30 mouse cellular contexts compared by ENCODE assay signal in genomic region chr1:191313926-191314325, GRCm38 (mm10). TPM values are rescaled to one million over a fixed set of nuclear protein-coding genes. Genes with fewer than 3 reads are reported as not detected.
DNase-seq lines count a peak whose midpoint lies in the region; ATAC-seq and TF ChIP-seq lines count a peak whose summit lies in the region.
"Had no signal": no experiment of that assay in that cellular context is flagged by ENCODE, and none has a peak within 500 bp of the region (broad histone marks: within the 10 kb centered on the region; RNA-seq: fewer than 3 reads in every experiment).

No protein-coding gene starts in this region.

- no peaks in the 10 kb centered on the region for H3K36me3 ChIP-seq in C2C12 (ENCODE audit: control insufficient read depth, insufficient read depth)
- H3K36me3 ChIP-seq: midbrain, embryonic 13.5 days; neural tube, embryonic 15.5 days had no signal

- DNase-seq in gastrocnemius, adult 2 months = no peak
- no peak for DNase-seq in gastrocnemius, postnatal 4 days (ENCODE audit: low spot score in 2 of 2)
- peak; percentile 25 for DNase-seq in 3134 (ENCODE audit: extremely low read depth, insufficient read length, low spot score)
- no peak for DNase-seq in kidney, adult 8-10 months
- DNase-seq in left cerebral cortex, adult 9 months (ENCODE audit: low spot score in 2 of 2) = no peak
- DNase-seq in cerebellum, postnatal 25 days = no peak
- DNase-seq: adrenal gland, adult 8-10 months; cerebellum, adult 8-10 months; gastrocnemius, postnatal 14 days; heart, postnatal 36 days; kidney, postnatal 14 days; layer of hippocampus, adult 9-11 months; liver; lung, embryonic 14.5 days; retina, postnatal 1 day; right cerebral cortex, postnatal 25 days; spleen, adult 18-20 months; thymus, adult 18-20 months; thymus, postnatal 25 days had no signal

- H3K27ac ChIP-seq in gastrocnemius, adult 2 months = peak overlapping the region; percentile 12; the same call in 1 of the 2 replicates
- H3K27ac ChIP-seq: hindbrain, embryonic 12.5 days; hindbrain, postnatal 0 days; liver, embryonic 14.5 days; midbrain, embryonic 13.5 days; neural tube, embryonic 15.5 days; stomach, postnatal 0 days had no signal

- no peaks in the 10 kb centered on the region for H3K79me3 ChIP-seq in C2C12 (ENCODE audit: low read depth)

- no peak overlapping the region for H3K4me3 ChIP-seq in gastrocnemius, adult 2 months
- H3K4me3 ChIP-seq in C2C12 (ENCODE audit: insufficient read depth, poor library complexity, severe bottlenecking) = no peak overlapping the region
- H3K4me3 ChIP-seq: hindbrain, embryonic 12.5 days; midbrain, embryonic 13.5 days; neural tube, embryonic 15.5 days had no signal

- no peaks in the 10 kb centered on the region for H3K27me3 ChIP-seq in C2C12 (ENCODE audit: control insufficient read depth, insufficient read depth, insufficient read length)
- H3K27me3 ChIP-seq: hindbrain, embryonic 12.5 days; midbrain, embryonic 13.5 days; neural tube, embryonic 15.5 days had no signal

- intact Hi-C loops in gastrocnemius, adult 2 months (cut with DNase I) = loop anchor here (2.0 to 5.0 kb wide), 3 partner anchors 33 to 508 kb away; partner anchors contain the start of gene Nek2

- no peaks in the 10 kb centered on the region for H3K79me2 ChIP-seq in C2C12 (ENCODE audit: control insufficient read depth, insufficient read depth)

- ATAC-seq in granulocyte monocyte progenitor cell, adult 5-6 weeks (replicated peaks; ENCODE audit: poor library complexity, severe bottlenecking) = peak; percentile 28
- ATAC-seq: activated CD4-positive, CD25-positive, alpha-beta regulatory T cell, adult 4 months; forebrain, embryonic 16.5 days; hindbrain, postnatal 0 days; intestine, postnatal 0 days; midbrain, embryonic 13.5 days had no signal

- no peak for TF ChIP-seq CTCF in gastrocnemius, adult 2 months (IDR thresholded peaks at IDR 0.05)
- TF ChIP-seq CTCF in C2C12 (IDR thresholded peaks at IDR 0.05; ENCODE audit: control insufficient read depth, insufficient read depth, insufficient read length) = no peak

- H3ac ChIP-seq in C2C12 (ENCODE audit: control insufficient read depth, insufficient read length, low read depth) = no peak overlapping the region

TF ChIP-seq in C2C12, 6 proteins besides CTCF, POLR2A, EP300 and RAD21:
- TF ChIP-seq MAX (IDR thresholded peaks at IDR 0.05) (no peak), CEBPB (IDR thresholded peaks at IDR 0.05; ENCODE audit: low read depth) (peak; percentile 57), FOSL1 (IDR thresholded peaks at IDR 0.05; ENCODE audit: insufficient read depth, low read length, poor library complexity, severe bottlenecking) (no peak)
TF ChIP-seq in C2C12: peak in this region for 1.

RNA-seq across cellular contexts. Expression of gene Nenf, which starts 4.1 kb away (rescaled TPM):
- total RNA-seq in gastrocnemius, adult 2 months (2021) = 10 to 100 TPM; 68.3 to 69.6 TPM
- total RNA-seq in gastrocnemius, postnatal 4 days (2021) = 10 to 100 TPM; 94.5 to 94.7 TPM
- 98.5 TPM for polyA plus RNA-seq in C2C12 (2012; fragmentation: generic; extraction: Trizol)
- 36.7 and 54.4 TPM in 2 replicates for total RNA-seq in granulocyte monocyte progenitor cell, adult 5-6 weeks (2014; fragmentation: Nextera tagmentation)
- total RNA-seq in granulocyte monocyte progenitor cell, adult 5-6 weeks (2017) = 5.5 and 9.8 TPM in 2 replicates

RNA-seq across cellular contexts. Expression of gene Tmem206, which starts 11.8 kb away (rescaled TPM):
- total RNA-seq in gastrocnemius, adult 2 months (2021) = 1 to 10 TPM; 1.2 to 1.4 TPM
- 1 to 10 TPM; 4.6 to 6.3 TPM for total RNA-seq in gastrocnemius, postnatal 4 days (2021)
- polyA plus RNA-seq in C2C12 (2012; fragmentation: generic; extraction: Trizol) = 9.8 TPM
- total RNA-seq in granulocyte monocyte progenitor cell, adult 5-6 weeks (2014; fragmentation: Nextera tagmentation) = 25.5 and 27.2 TPM in 2 replicates
- 19.7 and 23.2 TPM in 2 replicates for total RNA-seq in granulocyte monocyte progenitor cell, adult 5-6 weeks (2017)
